Mouse (Mus musculus): Measurements from ENCODE around the gene Xntrpc.

Gene Xntrpc

GRCm38 (mm10) chr7:102082816-102083215, 17.3 kb downstream of the Xntrpc start, which contains the start of gene Trpc2:
TSS of gene Trpc2 (plus strand) at chr7:102083116.
- DNase-seq: no peak

GRCm38 (mm10) chr7:102084041-102084696, 18.7 kb downstream of the Xntrpc start:
- DNase-seq: no peak

GRCm38 (mm10) chr7:102087336-102087735, 21.8 kb downstream of the Xntrpc start:
- no peak for DNase-seq

GRCm38 (mm10) chr7:102099760-102100661, 34.5 kb downstream of the Xntrpc start:
- DNase-seq: peak; percentile 28

DNA sequence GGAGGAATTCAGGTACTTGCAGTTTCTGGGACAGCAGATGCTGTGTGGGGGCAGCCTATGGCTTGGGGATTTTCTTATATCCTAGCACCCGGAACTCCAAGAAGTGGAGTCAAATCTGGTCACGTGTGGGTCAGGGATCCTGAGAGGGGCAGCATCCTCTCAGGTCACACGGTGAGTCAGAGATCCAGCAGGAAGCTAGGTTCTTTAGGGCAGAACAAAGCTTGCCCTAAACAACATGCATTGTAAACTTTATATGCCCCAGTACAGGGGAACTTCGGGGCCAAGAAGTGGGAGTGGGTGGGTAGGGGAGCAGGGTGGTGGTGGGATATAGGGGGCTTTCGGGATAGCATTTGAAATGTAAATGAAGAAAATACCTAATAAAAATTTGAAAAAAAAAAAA, 35.4 kb downstream of the Xntrpc start:
- no peak for DNase-seq

GRCm38 (mm10) chr7:102101487-102101886, 36.0 kb downstream of the Xntrpc start, which contains the start of gene Art1:
TSS of gene Art1 (plus strand) at chr7:102101743.
- DNase-seq: no peak

- no peak for DNase-seq
These were observed 36.7 kb downstream of the Xntrpc start for GRCm38 (mm10) chr7:102102241-102102640.

- DNase-seq: peak; percentile 21
These were observed 37.2 kb downstream of the Xntrpc start for GRCm38 (mm10) chr7:102102696-102103095.

GRCm38 (mm10) chr7:102103555-102103954, 38.0 kb downstream of the Xntrpc start:
- DNase-seq: no peak

DNA sequence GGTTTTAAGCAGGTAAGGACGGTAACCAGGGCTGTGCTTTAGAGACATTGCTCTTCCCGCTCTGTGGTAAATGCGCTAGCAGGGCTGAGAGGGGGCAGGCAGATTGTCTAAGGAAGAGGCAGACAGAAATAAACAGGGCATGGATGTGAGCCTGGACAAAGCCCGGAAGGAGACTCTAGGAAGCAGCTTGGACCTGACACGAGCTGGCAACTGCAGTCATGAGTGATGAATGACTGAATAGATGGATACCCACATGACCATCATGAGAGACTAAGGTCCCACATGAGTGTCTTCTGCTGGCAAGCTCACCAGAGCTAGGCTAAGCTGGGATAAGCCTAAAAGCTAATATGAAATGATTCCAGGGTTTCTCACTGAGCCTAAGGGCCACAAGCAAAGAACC, 38.6 kb downstream of the Xntrpc start:
- DNase-seq: peak; percentile 11

DNA sequence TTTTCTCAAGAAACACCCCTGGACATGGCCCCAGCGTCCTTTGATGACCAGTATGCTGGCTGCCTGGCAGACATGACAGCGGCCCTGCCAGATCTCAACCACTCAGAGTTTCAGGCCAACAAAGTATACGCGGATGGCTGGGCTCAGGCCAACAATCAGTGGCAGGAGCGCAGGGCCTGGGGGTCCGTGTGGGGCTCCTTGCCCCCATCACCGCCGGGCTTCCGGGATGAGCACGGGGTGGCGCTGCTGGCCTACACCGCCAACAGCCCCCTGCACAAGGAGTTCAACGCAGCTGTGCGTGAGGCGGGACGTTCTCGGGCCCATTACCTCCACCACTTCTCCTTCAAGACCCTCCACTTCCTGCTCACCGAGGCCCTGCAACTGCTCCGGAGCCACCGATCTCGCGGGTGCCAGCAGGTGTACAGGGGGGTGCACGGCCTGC, 41.2 kb downstream of the Xntrpc start:
- DNase-seq: no peak

GRCm38 (mm10) chr7:102108206-102108605, 42.7 kb downstream of the Xntrpc start:
- DNase-seq: no peak

DNA sequence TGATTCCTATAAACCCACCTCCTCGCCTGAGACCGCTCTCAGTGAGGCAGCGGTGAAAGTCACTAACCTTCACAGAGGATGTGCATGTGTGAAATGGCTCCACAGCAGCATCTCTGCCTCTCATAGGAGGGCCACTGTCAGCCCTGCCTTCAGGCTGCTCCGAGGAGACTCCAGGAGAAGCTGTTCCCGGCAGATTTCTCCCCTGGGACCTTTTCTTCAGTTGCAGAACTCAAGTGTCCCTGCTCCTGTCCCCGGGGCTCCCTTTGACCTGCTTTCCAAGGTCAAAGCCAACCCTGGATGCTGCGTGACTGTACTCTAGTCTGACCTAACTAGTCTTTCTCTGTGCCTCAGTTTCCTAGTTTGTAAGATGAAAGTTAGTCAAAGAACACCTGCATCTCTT, 43.7 kb downstream of the Xntrpc start, which contains the start of gene Art5:
TSS of gene Art5 (minus strand) at position 319 of the 400 bp plus-strand sequence.
- no peak for DNase-seq

DNA sequence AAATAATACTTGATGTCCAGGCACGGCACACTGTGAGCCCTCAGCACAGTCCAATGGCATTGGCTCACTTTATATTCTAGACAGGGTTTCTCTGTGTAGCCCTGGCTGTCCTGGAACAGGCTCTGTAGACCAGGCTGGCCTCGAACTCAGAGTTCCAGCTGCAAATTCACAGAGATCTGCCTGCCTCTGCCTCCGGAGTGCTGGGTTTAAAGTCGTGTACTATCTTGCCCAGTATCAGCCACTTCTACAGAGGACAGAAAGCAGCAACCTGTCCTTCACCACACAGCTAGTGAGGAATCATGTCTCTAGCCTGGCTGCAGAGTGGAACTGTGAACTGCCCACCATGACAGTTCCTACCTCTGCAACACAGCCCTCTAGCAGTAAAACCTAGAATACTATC, 44.2 kb downstream of the Xntrpc start:
- no peak for DNase-seq

GRCm38 (mm10) chr7:102113151-102113729, 47.7 kb downstream of the Xntrpc start:
- no peak for DNase-seq

DNA sequence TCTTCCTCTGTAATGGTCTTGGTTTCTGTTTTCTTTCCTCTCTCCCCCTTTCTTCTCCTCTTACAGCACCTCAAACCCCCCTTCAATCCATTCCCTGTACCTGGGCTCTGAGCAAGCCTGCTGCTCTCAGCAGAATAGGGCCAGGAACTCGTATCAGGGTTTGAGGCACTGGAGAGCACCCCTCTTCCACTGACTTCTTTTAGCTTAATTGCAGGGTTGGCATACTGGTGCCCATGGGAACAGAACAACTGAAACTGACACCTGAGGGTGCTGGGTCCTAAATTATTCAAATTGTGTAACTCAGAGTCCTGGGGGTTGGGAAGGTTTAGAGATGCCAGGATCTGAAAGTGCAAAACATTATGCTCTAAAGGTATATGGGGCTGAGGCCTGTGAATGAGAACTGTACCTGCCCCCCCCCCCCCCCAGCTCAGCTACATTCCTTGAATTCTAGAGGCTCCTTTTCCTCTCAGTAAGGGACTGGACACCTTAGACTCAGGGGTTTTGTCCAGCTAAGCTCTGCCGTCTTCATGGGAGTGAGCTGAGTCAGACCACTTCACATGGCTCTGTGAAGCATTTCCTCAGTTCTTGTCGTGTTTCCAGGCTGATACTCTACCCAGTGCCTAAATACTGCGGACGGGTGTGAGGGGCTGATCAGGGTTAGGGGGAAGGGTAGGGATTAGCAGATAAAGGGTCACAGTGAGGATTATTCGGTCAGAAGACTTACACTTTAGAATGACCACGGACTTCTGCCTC, 51.2 kb downstream of the Xntrpc start, which contains the start of gene Chrna10:
TSS of gene Chrna10 (minus strand) at position 250 of the 753 bp plus-strand sequence.
- DNase-seq: no peak

DNA sequence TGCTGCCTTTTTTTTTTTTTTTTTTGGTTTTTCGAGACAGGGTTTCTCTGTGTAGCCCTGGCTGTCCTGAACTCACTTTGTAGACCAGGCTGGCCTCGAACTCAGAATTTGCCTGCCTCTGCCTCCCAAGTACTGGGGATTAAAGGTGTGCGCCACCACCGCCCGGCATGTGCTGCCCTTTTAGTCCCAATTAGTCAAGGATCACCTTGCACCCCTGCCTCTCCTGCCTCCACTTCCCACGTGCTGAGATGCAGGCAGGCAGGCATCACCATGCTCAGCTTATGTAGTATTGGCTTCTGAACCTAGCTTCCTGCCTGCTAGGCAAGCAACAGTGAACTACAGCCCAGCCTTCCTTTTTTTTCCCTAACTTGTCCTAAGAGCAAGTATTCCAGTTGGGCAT, 51.9 kb downstream of the Xntrpc start:
- no peak for DNase-seq

DNA sequence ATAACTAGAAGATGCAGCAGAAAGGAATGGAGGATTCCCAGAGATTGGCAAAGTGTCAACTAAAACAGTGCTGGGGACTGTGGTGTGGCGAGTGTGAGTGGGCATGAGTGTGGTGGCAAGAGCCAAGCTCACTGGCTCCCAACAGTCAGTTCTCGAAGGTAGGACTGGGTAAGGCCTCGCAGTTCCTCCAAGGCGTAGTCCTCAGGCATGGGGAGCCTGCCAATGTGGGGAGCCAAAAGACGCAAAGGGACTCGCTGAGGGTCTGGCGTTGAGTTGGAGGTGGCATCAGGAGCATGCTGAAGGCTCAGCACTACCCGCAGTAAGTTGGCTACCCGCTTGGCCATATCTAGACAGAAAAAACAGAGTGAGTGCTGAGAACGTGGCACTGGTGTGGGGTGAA, 54.8 kb downstream of the Xntrpc start:
- no peak for DNase-seq

- DNase-seq: peak; percentile 27
These were observed 66.9 kb downstream of the Xntrpc start for GRCm38 (mm10) chr7:102132395-102132794.

GRCm38 (mm10) chr7:102137464-102137863, 72.0 kb downstream of the Xntrpc start:
- peak; percentile 26 for DNase-seq

DNA sequence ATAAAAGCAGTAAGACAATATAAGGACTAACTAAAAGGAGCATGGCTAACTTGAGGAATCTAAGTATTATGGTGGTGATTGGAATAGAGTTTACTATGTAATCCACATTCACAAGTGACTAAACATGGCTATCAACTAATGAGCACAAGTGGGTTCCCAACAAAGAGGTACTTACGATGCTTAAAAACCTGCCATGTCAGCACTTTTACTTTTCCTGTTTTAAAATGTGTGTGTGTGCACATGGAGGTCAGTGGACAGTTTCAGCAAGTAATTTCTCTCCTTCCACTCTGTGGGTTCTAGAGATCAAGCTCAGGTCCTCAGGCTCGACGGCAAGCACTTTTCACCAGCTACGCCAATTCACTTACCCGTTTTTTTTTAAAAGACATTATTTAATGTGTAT, 72.4 kb downstream of the Xntrpc start:
- no peak for DNase-seq
